Comparison of ENCODE assay signal across 14 mouse cellular contexts in genomic region chr4:116402708-116403107, GRCm38 (mm10).
DNase-seq lines count a peak whose midpoint lies in the region; ATAC-seq and TF ChIP-seq lines count a peak whose summit lies in the region.
"Had no signal": no experiment of that assay in that cellular context is flagged by ENCODE, and none has a peak within 500 bp of the region (broad histone marks: within the 10 kb centered on the region; RNA-seq: fewer than 3 reads in every experiment).

No protein-coding gene starts in this region.

- ATAC-seq in hindbrain, embryonic 15.5 days (ENCODE audit: low FRiP score, low read depth) = no peak
- peak; percentile 61 for ATAC-seq in liver, embryonic 16.5 days (ENCODE audit: low read depth)

- 91% methylated on average over 1 of the region's 1 CpGs for WGBS in hindbrain, embryonic 15.5 days
- WGBS in hindbrain, embryonic 10.5 days = 91% methylated on average over 1 of the region's 1 CpGs
- 51% methylated on average over 1 of the region's 1 CpGs for WGBS in liver, embryonic 16.5 days (ENCODE audit: insufficient replicate concordance)

- no peak overlapping the region for H3K4me3 ChIP-seq in hindbrain, embryonic 15.5 days
- no peak overlapping the region for H3K4me3 ChIP-seq in hindbrain, embryonic 10.5 days
- H3K4me3 ChIP-seq in ES-E14 (ENCODE audit: insufficient read depth in 1 of 2, low read depth in 1 of 2, low read length in 2 of 2, poor library complexity in 1 of 2, severe bottlenecking in 1 of 2) = no peak overlapping the region
- no peak overlapping the region for H3K4me3 ChIP-seq in liver, embryonic 16.5 days (ENCODE audit: low read depth, low read length)
- H3K4me3 ChIP-seq: erythroblast, embryonic 14.5 days; limb, embryonic 12.5 days had no signal

- H3K9ac ChIP-seq in hindbrain, embryonic 15.5 days = no peak overlapping the region
- no peak overlapping the region for H3K9ac ChIP-seq in ES-E14 (ENCODE audit: insufficient read depth, low read depth, low read length, poor library complexity, severe bottlenecking)
- H3K9ac ChIP-seq in liver, embryonic 16.5 days (ENCODE audit: low read depth, low read length) = no peak overlapping the region
- H3K9ac ChIP-seq: limb, embryonic 12.5 days had no signal

- H3K27me3 ChIP-seq in hindbrain, embryonic 15.5 days = no peaks in the 10 kb centered on the region
- no peaks in the 10 kb centered on the region for H3K27me3 ChIP-seq in hindbrain, embryonic 10.5 days (ENCODE audit: insufficient read depth, poor library complexity, severe bottlenecking)
- no peaks in the 10 kb centered on the region for H3K27me3 ChIP-seq in liver, embryonic 16.5 days (ENCODE audit: control insufficient read depth, insufficient read depth, low read depth, low read length)
- H3K27me3 ChIP-seq: limb, embryonic 12.5 days had no signal

- peaks cover 28% of the 10 kb centered on the region for H3K4me1 ChIP-seq in hindbrain, embryonic 15.5 days (replicated peaks)
- H3K4me1 ChIP-seq in hindbrain, embryonic 10.5 days (replicated peaks) = peaks cover 17% of the 10 kb centered on the region
- H3K4me1 ChIP-seq in ES-E14 (ENCODE audit: control insufficient read depth in 2 of 2, insufficient read depth in 2 of 2, low read length in 2 of 2, poor library complexity in 1 of 2) = peaks cover 0 to 4% of the 10 kb centered on the region in 2 experiments
- H3K4me1 ChIP-seq in liver, embryonic 16.5 days (ENCODE audit: control insufficient read depth, low read depth, low read length) = peaks cover 4% of the 10 kb centered on the region; the same call in 1 of the 2 replicates

- peak overlapping the region; percentile 63 for H3K4me2 ChIP-seq in hindbrain, embryonic 15.5 days
- H3K4me2 ChIP-seq in liver, embryonic 16.5 days (ENCODE audit: low read depth, low read length) = no peak overlapping the region
- H3K4me2 ChIP-seq: heart, embryonic 11.5 days; limb, embryonic 12.5 days had no signal

- no peaks in the 10 kb centered on the region for H3K36me3 ChIP-seq in hindbrain, embryonic 15.5 days
- H3K36me3 ChIP-seq in hindbrain, embryonic 10.5 days = no peaks in the 10 kb centered on the region
- H3K36me3 ChIP-seq in ES-E14 (ENCODE audit: control insufficient read depth, insufficient read depth, low read length, poor library complexity, severe bottlenecking) = no peaks in the 10 kb centered on the region
- H3K36me3 ChIP-seq in liver, embryonic 16.5 days (ENCODE audit: control insufficient read depth, insufficient read depth) = no peaks in the 10 kb centered on the region
- H3K36me3 ChIP-seq: limb, embryonic 12.5 days had no signal

- no peaks in the 10 kb centered on the region for H3K9me3 ChIP-seq in hindbrain, embryonic 15.5 days
- H3K9me3 ChIP-seq in hindbrain, embryonic 10.5 days = no peaks in the 10 kb centered on the region
- no peaks in the 10 kb centered on the region for H3K9me3 ChIP-seq in ES-E14 (ENCODE audit: control insufficient read depth, insufficient read depth, low read depth, low read length)
- no peaks in the 10 kb centered on the region for H3K9me3 ChIP-seq in liver, embryonic 16.5 days (replicated peaks; ENCODE audit: control insufficient read depth, low read length)
- H3K9me3 ChIP-seq: limb, embryonic 12.5 days had no signal

- no peak for DNase-seq in hindbrain, embryonic 10.5 days (ENCODE audit: low spot score)
- no peak for DNase-seq in ES-E14 (ENCODE audit: low read depth, low spot score)
- peak; percentile 54 for DNase-seq in c-Kit-positive CD71-positive TER-119-negative erythroid progenitor cells, embryonic 14.5 days (ENCODE audit: low read depth)
- DNase-seq in thymus, postnatal 4 days = no peak
- DNase-seq in gastrocnemius, postnatal 4 days (ENCODE audit: low spot score in 2 of 2) = no peak
- no peak for DNase-seq in gastrocnemius, postnatal 25 days
- DNase-seq: adrenal gland, postnatal 10 days; embryo, embryonic 11 days had no signal

- H3K27ac ChIP-seq in hindbrain, embryonic 15.5 days (replicated peaks) = no peak overlapping the region
- H3K27ac ChIP-seq in hindbrain, embryonic 10.5 days = no peak overlapping the region
- H3K27ac ChIP-seq in ES-E14 (ENCODE audit: insufficient read depth, low read depth, low read length, poor library complexity, severe bottlenecking) = no peak overlapping the region
- H3K27ac ChIP-seq in liver, embryonic 16.5 days (ENCODE audit: low read length) = no peak overlapping the region
- H3K27ac ChIP-seq: kidney, postnatal 0 days; limb, embryonic 12.5 days had no signal

- in situ Hi-C loops in ES-E14 (cut with MboI; ENCODE audit: low sequenced_read_pairs in 2 of 2, unreplicated experiment in 2 of 2) = no loop called here

TF ChIP-seq in ES-E14, 5 proteins besides CTCF, POLR2A, EP300 and RAD21:
- TF ChIP-seq MAFK (IDR thresholded peaks at IDR 0.05; ENCODE audit: insufficient read depth, low read depth, low read length) (peak; percentile 82), ZC3H11A (IDR thresholded peaks at IDR 0.05; ENCODE audit: borderline replicate concordance, low read depth, low read length) (no peak)
